Mouse (Mus musculus): Measurements from ENCODE around the gene Snd1.

DNA sequence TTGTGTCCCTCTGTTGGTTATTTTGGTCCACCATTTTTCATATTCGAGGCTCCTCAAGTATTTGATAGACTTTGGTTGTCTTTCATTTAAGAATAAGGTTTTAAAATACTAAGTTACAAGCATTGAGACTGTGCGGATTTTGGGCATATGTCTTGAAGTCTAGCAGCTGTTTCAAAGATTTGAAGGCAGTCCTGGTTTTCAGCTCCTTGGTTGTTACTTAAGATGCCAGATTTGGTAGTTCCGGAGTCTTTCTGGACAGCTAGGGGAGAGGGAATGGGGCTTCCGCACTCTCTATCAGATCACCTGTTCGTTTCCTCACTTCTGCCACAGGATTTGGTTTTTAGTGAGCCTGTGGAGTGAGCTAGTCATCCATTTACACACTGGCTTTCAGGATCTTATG, 61.5 kb downstream of the Snd1 start:
- TF ChIP-seq CTCF (IDR thresholded peaks at IDR 0.05; ENCODE audit: control insufficient read depth, insufficient read depth, insufficient read length) (no peak), CEBPB (IDR thresholded peaks at IDR 0.05; ENCODE audit: low read depth) (no peak), MYOD1 (IDR thresholded peaks at IDR 0.05; ENCODE audit: control insufficient read depth, insufficient read length, low read depth) (no peak), FOSL1 (IDR thresholded peaks at IDR 0.05; ENCODE audit: insufficient read depth, low read length, poor library complexity, severe bottlenecking) (no peak), USF1 (IDR thresholded peaks at IDR 0.05; ENCODE audit: low read depth) (no peak), MYOG (IDR thresholded peaks at IDR 0.05; ENCODE audit: control insufficient read depth, extremely low read depth, insufficient read length) (no peak)

Measured in C2C12 (cell line).